Mouse (Mus musculus): Measurements from ENCODE around the gene Itga2. TPM values are rescaled to one million over a fixed set of nuclear protein-coding genes. Genes with fewer than 3 reads are reported as not detected.

The Itga2 gene
- polyA plus RNA-seq, 1 experiment = 0.04 TPM

DNA sequence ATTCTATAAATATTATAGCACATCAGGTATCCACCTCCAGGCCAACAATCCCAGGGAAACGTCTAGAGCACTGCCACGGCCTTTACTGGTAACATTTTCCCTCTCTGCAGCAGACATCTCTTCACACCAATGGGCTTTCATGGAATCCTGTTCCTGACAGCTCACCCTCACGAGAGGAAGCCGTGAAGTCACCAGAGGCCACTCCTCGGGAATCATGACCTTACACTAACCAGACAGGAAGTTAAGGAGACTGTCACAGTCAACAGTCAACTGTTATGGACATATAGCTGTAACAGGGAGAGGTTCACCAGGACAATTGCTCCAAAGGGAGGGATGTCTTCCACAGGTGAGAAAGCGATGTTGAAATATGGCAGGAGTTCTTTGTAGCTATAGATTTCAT lies 40.2 kb downstream of the Itga2 start:
- H3K4me3 ChIP-seq (ENCODE audit: insufficient read depth, low read length) = no peak overlapping the region
- H3K27ac ChIP-seq (ENCODE audit: insufficient read depth, low read length) = no peak overlapping the region
- TF ChIP-seq CTCF (IDR thresholded peaks at IDR 0.05; ENCODE audit: extremely low read depth, insufficient read depth, low read length) (no peak), POLR2A (IDR thresholded peaks at IDR 0.05; ENCODE audit: extremely low read depth, insufficient read depth, low read length) (no peak)
- no peaks in the 10 kb centered on the region for H3K4me1 ChIP-seq (ENCODE audit: control insufficient read depth, insufficient read depth, low read length)

DNA sequence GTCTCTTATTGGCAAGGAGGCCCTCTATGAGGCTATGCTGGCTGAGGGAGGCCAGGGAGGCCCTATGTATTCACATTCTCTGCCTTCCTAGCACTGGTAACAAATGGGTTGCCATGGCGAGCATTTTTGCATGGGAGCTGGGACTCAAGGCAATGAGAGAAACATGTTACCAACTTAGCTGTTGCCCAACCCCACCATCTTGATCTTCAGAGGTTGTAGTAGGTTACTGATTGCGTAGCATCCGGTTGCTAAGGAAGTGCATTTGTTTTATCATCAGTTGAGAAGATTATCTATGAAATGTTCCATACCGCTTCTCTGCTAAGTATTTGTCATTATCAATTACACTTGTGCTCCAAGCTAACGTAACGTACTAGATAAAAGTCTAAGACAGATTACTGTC lies 44.2 kb downstream of the Itga2 start:
- TF ChIP-seq POLR2A (IDR thresholded peaks at IDR 0.05; ENCODE audit: extremely low read depth, insufficient read depth, low read length) (no peak), CTCF (IDR thresholded peaks at IDR 0.05; ENCODE audit: extremely low read depth, insufficient read depth, low read length) (no peak)
- Histone ChIP-seq H3K4me3 (ENCODE audit: insufficient read depth, low read length) (no peak overlapping the region), H3K4me1 (ENCODE audit: control insufficient read depth, insufficient read depth, low read length) (no peaks in the 10 kb centered on the region), H3K27ac (ENCODE audit: insufficient read depth, low read length) (no peak overlapping the region)

DNA sequence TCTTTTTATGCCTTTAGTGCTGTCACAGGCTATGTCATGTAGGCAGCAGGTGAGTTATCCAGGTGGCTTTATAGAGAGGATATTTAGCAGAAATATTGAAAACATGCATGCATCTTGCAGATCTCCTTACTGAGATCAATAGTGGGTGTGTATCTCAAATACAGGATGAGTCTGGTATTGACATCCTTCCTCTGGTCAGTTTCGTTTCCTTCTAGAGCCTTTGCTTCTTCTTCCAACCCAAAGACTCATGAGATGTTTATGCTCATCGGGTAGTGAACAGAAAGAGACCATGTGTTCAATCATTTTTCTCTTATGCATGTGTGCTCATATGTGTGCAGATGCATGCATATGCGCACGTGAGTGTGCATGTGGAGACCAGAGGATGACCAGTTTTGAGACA lies 44.6 kb downstream of the Itga2 start:
- H3K4me1 ChIP-seq (ENCODE audit: control insufficient read depth, insufficient read depth, low read length) = no peaks in the 10 kb centered on the region
- TF ChIP-seq CTCF (IDR thresholded peaks at IDR 0.05; ENCODE audit: extremely low read depth, insufficient read depth, low read length) (no peak), POLR2A (IDR thresholded peaks at IDR 0.05; ENCODE audit: extremely low read depth, insufficient read depth, low read length) (no peak)
- no peak overlapping the region for H3K4me3 ChIP-seq (ENCODE audit: insufficient read depth, low read length)
- no peak overlapping the region for H3K27ac ChIP-seq (ENCODE audit: insufficient read depth, low read length)

DNA sequence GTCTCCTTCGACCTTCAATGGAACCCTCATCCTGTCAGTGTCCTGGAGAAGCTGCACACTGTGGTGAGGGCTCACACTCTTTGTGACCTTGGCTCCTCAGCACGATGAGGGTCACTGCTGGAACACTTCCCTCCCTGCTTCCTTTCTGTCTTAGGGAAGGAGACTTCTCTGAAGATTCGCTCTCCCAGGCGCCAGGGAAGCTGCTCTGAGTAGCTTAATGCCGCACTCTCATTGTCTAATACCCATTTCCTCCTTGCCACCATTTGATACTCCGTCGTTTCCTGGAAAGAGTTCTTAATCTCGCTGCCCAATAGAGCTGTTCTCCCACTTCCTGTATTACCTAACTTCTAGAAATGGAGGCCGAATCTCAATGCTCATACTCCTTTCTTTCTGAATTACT lies 46.7 kb downstream of the Itga2 start:
- Histone ChIP-seq H3K4me3 (ENCODE audit: insufficient read depth, low read length) (no peak overlapping the region), H3K4me1 (ENCODE audit: control insufficient read depth, insufficient read depth, low read length) (no peaks in the 10 kb centered on the region), H3K27ac (ENCODE audit: insufficient read depth, low read length) (no peak overlapping the region)
- TF ChIP-seq POLR2A (IDR thresholded peaks at IDR 0.05; ENCODE audit: extremely low read depth, insufficient read depth, low read length) (no peak), CTCF (IDR thresholded peaks at IDR 0.05; ENCODE audit: extremely low read depth, insufficient read depth, low read length) (no peak)

DNA sequence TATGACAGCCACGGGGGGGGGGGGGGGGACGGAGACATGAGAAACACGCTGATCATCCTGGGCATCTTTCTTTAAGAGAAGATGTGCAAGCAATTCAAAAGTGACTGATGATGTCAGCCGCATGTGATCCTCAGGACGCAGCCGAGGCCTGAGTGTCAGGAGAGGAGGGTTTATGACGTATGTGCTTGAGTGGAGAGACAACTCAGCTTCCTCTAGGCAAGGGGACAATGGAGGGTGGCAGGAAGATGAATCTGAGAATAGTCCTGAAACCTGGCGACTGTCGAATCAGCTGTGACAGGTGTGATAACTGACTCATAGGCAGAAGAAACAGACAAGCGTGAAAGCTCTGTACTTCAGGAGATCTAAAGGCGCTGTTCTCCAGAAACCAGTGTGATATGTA lies 53.2 kb downstream of the Itga2 start:
- no peak for TF ChIP-seq CTCF (IDR thresholded peaks at IDR 0.05; ENCODE audit: extremely low read depth, insufficient read depth, low read length)
- no peak for TF ChIP-seq POLR2A (IDR thresholded peaks at IDR 0.05; ENCODE audit: extremely low read depth, insufficient read depth, low read length)
- Histone ChIP-seq H3K27ac (ENCODE audit: insufficient read depth, low read length) (no peak overlapping the region), H3K4me3 (ENCODE audit: insufficient read depth, low read length) (no peak overlapping the region), H3K4me1 (ENCODE audit: control insufficient read depth, insufficient read depth, low read length) (no peaks in the 10 kb centered on the region)

DNA sequence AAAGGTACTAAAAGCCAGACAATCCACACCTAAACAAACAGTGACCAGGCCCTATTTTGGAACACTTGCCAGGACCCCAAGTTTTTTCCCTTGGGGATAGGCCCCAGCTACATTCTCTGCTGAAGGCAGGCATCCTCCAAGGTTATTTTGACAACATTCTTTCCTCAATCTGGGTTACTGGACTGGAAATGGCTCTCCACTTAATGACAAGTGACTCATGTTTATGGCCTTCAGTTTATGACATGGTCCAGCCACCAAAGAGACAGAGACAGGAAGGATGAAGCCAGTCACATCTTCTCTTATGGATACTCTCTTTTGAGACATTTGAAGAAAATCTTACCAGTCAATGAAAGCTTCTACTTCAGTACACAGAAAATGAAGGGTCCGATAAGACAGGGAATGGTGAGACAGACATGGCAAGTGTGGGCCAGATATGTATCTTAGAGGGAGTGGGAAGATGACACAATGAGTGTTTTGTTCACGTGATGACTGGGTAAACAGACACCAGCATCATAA lies 55.8 kb downstream of the Itga2 start:
- Histone ChIP-seq H3K4me1 (ENCODE audit: control insufficient read depth, insufficient read depth, low read length) (no peaks in the 10 kb centered on the region), H3K4me3 (ENCODE audit: insufficient read depth, low read length) (no peak overlapping the region), H3K27ac (ENCODE audit: insufficient read depth, low read length) (no peak overlapping the region)
- TF ChIP-seq POLR2A (IDR thresholded peaks at IDR 0.05; ENCODE audit: extremely low read depth, insufficient read depth, low read length) = no peak
- no peak for TF ChIP-seq CTCF (IDR thresholded peaks at IDR 0.05; ENCODE audit: extremely low read depth, insufficient read depth, low read length)

DNA sequence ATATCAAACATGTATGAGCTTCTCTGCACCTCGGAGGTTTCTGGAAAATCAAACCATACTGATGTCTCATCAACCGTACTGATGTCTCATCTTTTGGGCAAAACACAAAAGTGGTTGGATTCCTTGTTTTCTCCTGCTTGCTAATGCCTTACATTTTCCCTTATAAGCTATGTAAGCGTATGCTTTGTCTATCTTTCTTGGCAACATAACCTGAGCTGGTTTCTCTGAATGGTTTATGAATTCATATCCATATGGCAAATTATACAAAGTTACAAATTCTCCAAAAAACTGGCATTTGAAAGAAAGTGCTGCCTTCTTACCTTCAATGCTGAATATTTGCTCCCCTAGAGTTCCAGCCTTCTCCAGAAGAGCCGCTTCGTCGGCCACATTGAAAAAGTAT lies 57.2 kb downstream of the Itga2 start:
- H3K4me3 ChIP-seq (ENCODE audit: insufficient read depth, low read length) = no peak overlapping the region
- no peak overlapping the region for H3K27ac ChIP-seq (ENCODE audit: insufficient read depth, low read length)
- TF ChIP-seq CTCF (IDR thresholded peaks at IDR 0.05; ENCODE audit: extremely low read depth, insufficient read depth, low read length) = no peak
- TF ChIP-seq POLR2A (IDR thresholded peaks at IDR 0.05; ENCODE audit: extremely low read depth, insufficient read depth, low read length) = no peak
- H3K4me1 ChIP-seq (ENCODE audit: control insufficient read depth, insufficient read depth, low read length) = no peaks in the 10 kb centered on the region

DNA sequence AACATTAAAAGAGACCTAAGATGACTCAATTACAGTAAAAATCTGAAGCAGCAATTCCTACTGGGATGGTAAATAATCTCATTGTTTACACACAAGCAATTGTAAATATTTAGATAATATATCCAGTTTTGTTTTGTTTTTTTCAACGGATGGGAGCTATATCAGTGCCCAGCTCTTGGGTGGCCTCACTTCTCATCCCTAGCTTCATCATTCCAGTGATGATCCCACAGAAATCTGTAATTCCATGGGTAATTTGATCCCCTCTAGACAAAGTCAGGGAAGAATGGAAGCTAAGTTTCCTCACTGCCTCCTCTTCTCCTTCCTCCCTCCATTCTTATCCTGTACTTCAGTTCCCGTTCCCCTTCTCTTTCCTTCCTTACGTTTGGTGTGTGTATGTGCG lies 74.4 kb downstream of the Itga2 start:
- Histone ChIP-seq H3K4me1 (ENCODE audit: control insufficient read depth, insufficient read depth, low read length) (no peaks in the 10 kb centered on the region), H3K27ac (ENCODE audit: insufficient read depth, low read length) (no peak overlapping the region), H3K4me3 (ENCODE audit: insufficient read depth, low read length) (no peak overlapping the region)
- TF ChIP-seq CTCF (IDR thresholded peaks at IDR 0.05; ENCODE audit: extremely low read depth, insufficient read depth, low read length) = no peak
- no peak for TF ChIP-seq POLR2A (IDR thresholded peaks at IDR 0.05; ENCODE audit: extremely low read depth, insufficient read depth, low read length)

DNA sequence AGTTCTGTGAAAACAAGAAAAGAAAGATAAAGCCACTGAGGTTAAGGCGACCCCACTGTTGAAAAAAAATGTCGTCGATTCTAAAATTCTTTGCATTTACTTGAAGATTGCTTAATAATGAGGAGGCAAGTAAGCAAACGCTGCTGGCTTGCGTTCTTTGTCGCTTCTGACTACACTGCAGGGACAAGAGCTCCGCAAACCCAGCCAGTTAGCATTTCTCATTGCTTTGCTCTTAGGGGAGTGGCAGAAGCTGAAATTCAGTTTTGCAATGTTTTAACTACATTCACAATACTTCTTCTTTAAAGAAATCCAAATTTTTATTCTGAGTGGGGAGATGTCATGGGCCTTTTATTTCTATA lies 75.7 kb downstream of the Itga2 start:
- H3K4me1 ChIP-seq (ENCODE audit: control insufficient read depth, insufficient read depth, low read length) = no peaks in the 10 kb centered on the region
- TF ChIP-seq POLR2A (IDR thresholded peaks at IDR 0.05; ENCODE audit: extremely low read depth, insufficient read depth, low read length) (no peak), CTCF (IDR thresholded peaks at IDR 0.05; ENCODE audit: extremely low read depth, insufficient read depth, low read length) (no peak)
- H3K27ac ChIP-seq (ENCODE audit: insufficient read depth, low read length) = no peak overlapping the region
- H3K4me3 ChIP-seq (ENCODE audit: insufficient read depth, low read length) = no peak overlapping the region

DNA sequence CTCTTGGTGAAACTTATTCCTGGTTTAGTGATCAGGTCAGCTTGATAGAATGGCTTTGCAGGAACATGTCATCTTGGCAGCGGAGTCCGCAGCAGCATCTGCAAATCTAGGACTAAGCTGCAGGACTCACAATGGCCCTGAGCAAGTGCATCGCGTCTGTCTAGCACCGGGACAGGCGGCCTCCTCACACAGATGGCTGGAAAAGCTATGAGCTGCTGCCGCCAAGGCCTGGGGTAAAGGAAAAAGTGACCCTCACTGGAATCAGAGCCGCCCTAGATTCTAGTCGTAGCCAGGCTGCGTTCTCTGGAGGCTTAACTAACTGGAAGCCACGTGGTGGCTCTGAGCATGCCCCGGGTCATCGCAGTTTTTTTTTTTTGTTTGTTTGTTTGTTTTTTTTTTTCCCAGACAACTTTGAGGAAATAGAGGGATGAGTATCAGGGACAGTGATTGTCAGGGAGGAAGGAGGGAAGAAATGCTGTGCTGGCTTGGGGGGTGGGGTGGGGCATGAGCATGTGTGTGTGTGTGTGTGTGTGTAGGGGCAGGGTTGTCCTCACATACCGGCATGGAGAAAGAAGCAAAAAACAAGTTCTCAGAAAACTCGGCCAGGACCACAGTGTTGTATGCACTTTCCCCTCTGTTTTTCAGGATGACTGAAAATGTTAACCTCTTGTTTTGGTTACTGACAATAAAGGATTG lies 76.2 kb downstream of the Itga2 start:
- H3K27ac ChIP-seq (ENCODE audit: insufficient read depth, low read length) = no peak overlapping the region
- H3K4me3 ChIP-seq (ENCODE audit: insufficient read depth, low read length) = no peak overlapping the region
- TF ChIP-seq POLR2A (IDR thresholded peaks at IDR 0.05; ENCODE audit: extremely low read depth, insufficient read depth, low read length) = no peak
- TF ChIP-seq CTCF (IDR thresholded peaks at IDR 0.05; ENCODE audit: extremely low read depth, insufficient read depth, low read length) = no peak
- no peaks in the 10 kb centered on the region for H3K4me1 ChIP-seq (ENCODE audit: control insufficient read depth, insufficient read depth, low read length)

Measured in cortical plate, adult 2 months (tissue).